Mouse (Mus musculus) liver, embryonic 14.5 days (tissue): ENCODE data around the gene Gpc6.

ENCODE experiments used
- CTCF ChIP-seq: IDR thresholded peaks from 2 replicates; pipeline ENCODE4 v1.5.1; 2016; ENCODE audit warnings: antibody characterized with exemption, low read depth, control low read depth
- EP300 ChIP-seq: IDR thresholded peaks from 2 replicates; pipeline ENCODE4 v1.6.1; 2016; ENCODE audit warnings: antibody characterized with exemption, low read depth

DNA sequence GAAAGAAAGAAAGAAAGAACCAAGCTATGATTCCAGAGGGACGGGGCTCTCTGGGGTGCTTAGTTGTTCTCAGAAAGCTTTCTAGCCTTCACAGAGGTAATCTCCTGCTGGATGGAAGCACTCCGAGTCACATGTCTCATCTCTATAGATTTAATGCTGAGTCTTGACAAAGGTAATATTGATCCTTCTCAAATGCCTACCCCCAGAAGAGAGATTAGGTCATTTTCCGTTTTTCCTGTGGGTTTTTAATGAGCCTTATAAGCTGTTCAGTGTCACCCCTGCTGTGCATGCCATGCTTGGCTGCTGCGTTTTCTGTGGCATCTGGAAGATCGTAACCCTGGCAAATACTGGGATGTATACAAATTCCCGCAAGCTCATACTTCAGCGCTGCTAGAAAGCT is 527.0 kb downstream of the Gpc6 start:
- TF ChIP-seq EP300: no peak
- TF ChIP-seq CTCF: no peak
